Mouse (Mus musculus) gastrocnemius, postnatal 14 days (tissue): Measurements from ENCODE around the gene Abhd18. TPM values are rescaled to one million over a fixed set of nuclear protein-coding genes. Genes with fewer than 3 reads are reported as not detected.
"Not testable (repeated sequence)": the region's sequence is repeated elsewhere in the genome, so short reads cannot be mapped to it uniquely, and the experiment has no call there.

Experiments
- DNase-seq: peaks from one replicate; pipeline ENCODE4 v3.0.0; 2021; ENCODE audit warnings: mixed read lengths
- intact Hi-C: fragments of 180-260 bp; cut with DNase I; formaldehyde crosslinking; loops from one replicate; pipeline ENCODE4 v1.15.1; 2025; ENCODE audit warnings: low total_unique reads
- long read RNA-seq, 2 experiments: library from polyadenylated mRNA; stranded (forward); transcript quantifications; one replicate each; pipeline ENCODE4 v2.0.0; 2021
- total RNA-seq, 2 experiments: library from RNA; stranded (reverse); gene quantifications; 2 replicates each; pipeline ENCODE4 v1.2.3; 2021

Gene Abhd18
- 10 to 100 TPM; 10.4 to 12.9 TPM for total RNA-seq
- long read RNA-seq, experiment 1, transcript Abhd18-201 (13 exons, 3,277 nt): major isoform, 11 of 16 reads
- long read RNA-seq, experiment 1, partial matches to known transcripts: 1 of 16 reads
- long read RNA-seq, experiment 1, other reads (novel, unspliced or antisense): 4 of 16 reads
- long read RNA-seq, experiment 2, full-length matches to known transcripts: 12 of 14 reads
- long read RNA-seq, experiment 2, partial matches to known transcripts: 1 of 14 reads
- long read RNA-seq, experiment 2, other reads (novel, unspliced or antisense): 1 of 14 reads

DNA sequence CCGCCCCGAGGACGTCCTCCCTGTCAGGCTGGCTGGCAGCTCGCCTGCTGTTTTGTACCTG, at the start of gene Abhd18:
Gene Abhd18, plus strand, starts transcription at position 14 of the 61 bp plus-strand sequence.
- intact Hi-C loops, DNase-seq: not testable (repeated sequence)

DNA sequence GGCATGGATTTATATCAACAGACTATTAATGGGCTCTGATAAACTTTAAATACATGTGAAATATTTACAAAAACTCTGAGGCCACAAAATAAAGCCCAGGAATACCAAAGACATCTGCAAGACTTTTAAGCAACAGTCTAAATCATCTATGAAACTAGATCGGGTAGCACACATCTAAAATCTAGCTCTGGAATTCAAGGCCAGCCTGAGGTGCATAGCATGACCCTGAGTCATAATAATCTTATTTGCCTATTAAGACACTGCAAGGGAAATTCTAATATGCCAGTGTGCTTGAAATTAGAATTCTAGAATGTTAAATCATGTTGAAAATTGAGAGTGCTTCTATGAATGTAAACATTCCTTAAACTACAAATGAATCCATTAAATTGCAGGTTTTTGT, 48.7 kb upstream of the Abhd18 start:
- intact Hi-C loops: no loop called here
- no peak for DNase-seq

DNA sequence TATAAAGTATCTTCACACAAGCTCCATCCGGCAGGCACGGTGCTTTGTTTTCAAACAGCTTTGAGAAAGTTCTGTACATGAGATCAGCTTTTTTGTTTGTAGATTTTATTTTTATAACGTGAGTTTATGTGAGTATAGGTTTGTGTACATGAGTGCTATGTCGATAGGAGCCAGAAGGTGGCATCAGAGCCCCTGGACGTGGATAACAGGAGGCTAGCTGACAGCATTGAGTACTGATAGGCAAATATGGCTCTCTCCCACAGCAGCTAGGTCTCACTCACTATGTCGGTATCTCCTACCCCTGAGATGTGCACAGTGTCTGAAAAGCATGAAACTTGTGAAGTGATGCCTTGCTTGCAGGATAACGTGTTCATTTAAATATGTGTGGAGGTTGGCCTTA, 48.3 kb upstream of the Abhd18 start:
- intact Hi-C loops: no loop called here

DNA sequence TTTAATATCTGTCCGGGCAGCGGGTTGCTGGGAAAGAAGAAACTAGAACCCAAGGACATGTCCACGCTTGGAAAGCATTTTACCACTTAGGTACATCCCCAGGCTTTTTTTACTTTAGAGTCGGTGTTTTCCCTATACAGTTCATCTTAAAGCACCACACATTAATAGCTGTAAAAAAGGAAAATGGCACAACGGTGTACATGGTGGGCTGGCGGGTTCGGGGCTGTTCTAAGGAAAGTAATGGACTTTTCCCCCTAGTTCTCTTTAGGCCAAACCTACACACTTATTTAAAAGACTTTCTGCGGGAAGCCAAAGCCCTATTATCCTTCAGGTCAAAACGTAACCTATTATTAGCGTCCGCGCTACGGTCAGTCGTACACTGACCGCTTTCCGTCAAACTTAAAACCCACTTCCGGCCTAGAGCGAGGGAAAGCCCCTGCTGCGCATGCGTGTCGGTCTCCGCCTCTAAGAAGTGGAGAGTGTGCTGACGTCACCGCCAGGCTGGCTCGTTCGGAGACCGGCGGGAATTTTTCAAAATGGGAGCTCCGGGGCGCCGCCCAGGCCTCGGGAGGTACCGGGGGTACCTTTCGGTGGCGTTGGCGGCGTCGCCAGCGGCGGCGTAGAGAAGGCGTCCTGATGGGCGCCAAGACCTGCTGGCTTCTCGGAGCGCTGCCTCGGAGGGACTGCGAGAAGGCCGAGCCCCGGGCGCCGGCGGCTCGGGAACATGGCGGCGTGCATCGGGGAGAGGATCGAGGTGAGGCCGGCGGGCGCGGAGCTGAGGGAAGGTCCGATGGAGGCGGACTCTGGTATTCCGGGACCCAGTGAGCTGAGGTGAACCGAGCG, 47.0 kb upstream of the Abhd18 start, which contains the start of gene Plk4:
Gene Plk4, plus strand, starts transcription at position 490 of the 843 bp plus-strand sequence.
- DNase-seq: peak; percentile 98
- intact Hi-C loops: no loop called here

More for the DNA sequence above, 48.3 kb upstream of the Abhd18 start:
- DNase-seq: peak; percentile 16

DNA sequence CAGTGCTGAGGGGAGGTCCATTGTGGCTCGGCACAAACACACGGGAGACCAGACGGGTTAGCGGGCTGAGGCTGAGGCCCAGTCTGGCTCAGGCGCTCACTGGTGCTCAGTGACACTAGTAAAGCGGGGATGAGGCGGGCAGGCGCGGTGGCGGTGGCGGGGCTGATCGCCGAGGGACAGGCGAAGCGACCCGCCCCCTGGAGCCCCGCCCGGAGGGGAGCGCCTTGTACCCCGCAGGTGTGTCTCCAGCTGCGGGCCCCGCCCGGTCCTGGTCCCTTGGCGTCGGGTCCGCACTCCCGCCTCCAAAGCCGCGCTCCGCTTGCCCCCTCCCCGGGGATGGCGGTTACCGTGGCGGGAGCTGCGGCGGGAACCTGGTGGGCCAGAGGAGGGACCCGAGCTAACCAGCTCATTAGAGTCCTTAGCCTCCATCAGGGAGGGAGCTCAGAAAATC, 46.4 kb upstream of the Abhd18 start:
- intact Hi-C loops: no loop called here
- peak; percentile 43 for DNase-seq

DNA sequence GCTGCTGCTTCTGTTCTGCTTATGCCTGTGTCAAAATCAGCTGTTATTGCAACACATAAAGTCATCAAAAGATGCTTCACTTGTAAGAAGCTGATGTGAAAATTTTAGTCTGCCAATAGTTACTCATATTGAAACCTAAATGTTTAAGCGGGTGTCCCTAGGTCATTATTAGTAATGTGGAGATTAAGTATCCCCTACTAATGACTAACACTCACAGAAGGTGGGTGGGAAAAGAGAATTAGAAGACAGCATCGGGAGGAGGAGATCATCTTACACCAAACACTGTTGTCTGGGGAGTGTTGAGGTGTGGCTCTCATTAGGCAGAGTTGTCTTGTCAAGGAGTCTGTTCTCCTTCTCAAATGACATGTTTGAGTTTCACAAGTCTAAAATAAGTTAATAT, 39.9 kb upstream of the Abhd18 start:
- intact Hi-C loops: no loop called here
- DNase-seq: no peak

DNA sequence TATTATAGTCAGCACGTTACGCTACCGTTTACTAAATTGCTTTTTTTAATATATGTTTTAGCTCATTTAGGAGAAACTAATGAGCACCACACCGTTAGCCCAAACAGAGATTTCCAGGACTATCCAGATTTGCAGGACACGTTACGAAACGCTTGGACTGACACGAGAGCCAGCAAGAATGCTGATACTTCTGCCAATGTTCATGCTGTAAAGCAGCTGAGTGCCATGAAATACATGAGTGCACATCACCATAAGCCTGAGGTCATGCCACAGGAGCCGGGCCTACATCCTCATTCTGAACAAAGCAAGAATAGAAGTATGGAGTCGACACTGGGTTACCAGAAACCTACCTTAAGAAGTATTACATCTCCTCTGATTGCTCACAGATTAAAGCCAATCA, 38.1 kb upstream of the Abhd18 start:
- intact Hi-C loops: no loop called here
- DNase-seq: no peak

DNA sequence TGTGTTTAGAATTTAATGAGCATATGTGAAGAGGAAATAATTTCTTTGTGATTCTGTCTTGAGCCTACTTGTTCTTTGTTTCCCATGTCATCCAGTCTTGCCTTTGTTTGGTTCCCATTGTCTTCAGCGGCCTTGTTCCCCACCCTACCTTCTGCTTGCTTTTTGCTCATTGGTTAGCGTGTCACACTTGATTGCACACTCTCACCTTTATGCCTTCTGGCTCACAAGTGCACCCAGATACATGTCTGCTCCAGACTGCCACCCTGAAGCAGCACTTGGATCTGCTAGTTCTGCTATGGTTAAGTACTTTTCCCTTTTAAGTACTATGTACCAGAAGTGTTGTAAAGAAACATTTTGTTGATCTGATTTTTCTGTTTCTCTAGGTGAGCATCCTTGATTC, 36.9 kb upstream of the Abhd18 start:
- intact Hi-C loops: no loop called here
- DNase-seq: no peak

DNA sequence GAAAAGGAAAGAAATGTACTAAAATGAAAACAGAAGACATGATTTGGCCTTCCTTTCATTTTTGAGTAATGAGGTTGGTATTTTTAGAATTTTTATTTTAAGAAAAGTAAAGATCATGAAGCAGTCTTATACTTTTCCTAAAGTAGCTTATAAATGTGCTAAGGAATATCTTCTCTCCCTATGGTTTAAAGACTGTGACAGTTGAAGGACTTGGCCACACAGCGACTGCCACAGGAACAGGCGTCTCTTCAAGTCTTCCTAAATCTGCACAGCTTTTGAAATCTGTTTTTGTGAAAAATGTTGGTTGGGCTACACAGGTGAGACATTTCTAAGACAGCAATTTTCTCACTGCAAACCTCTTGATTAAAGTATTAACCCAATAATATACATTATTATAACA, 33.5 kb upstream of the Abhd18 start:
- intact Hi-C loops: no loop called here
- DNase-seq: no peak

DNA sequence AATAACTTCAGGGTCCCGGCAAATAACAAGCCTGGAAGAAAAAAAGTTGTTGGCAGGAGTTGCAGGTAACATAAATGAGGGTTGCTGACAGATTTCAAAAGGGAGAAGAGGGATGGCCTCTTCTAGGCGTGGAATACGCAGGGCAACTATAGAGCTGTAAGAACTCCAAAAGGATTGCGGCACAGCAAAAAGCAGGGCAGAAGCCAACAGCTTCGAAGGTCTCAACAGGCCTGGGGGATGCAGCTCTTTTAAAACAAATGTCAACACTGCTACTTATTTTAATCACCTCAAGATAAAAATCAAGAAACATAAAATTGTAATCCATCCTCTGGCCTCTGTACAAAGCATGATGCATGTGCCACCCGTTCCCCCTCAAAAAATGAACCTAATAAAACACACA, 1.2 kb upstream of the Abhd18 start:
- DNase-seq, intact Hi-C loops: not testable (repeated sequence)

DNA sequence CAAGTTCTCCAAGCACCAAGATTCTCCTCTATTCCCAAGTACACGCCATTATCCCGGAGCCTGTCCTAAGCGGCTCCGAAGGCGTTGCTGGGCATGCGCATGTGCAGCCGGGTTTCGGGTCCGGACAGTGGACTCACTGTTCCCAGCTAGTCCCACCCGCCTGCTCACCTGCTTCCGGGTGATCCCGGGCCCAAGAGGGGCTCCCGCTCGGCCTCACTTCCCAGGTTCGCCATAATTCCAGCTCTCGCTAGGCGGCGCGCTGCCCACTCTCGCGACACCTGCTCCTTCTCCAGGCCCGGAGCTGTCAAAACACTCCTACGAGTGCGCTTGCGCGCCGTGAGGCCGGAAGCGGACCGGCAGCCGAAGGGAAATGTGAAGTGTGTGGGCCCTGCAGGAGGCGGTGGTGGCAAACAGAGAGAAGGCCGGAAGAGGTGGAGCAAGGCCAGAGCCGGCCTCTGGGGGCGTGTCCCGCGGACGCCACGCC, 255 bp upstream of the Abhd18 start, which contains the start of gene Mfsd8:
Gene Mfsd8, minus strand, starts transcription at position 414 of the 484 bp plus-strand sequence.
- intact Hi-C loops: not testable (repeated sequence)
- DNase-seq: peak; percentile 95

DNA sequence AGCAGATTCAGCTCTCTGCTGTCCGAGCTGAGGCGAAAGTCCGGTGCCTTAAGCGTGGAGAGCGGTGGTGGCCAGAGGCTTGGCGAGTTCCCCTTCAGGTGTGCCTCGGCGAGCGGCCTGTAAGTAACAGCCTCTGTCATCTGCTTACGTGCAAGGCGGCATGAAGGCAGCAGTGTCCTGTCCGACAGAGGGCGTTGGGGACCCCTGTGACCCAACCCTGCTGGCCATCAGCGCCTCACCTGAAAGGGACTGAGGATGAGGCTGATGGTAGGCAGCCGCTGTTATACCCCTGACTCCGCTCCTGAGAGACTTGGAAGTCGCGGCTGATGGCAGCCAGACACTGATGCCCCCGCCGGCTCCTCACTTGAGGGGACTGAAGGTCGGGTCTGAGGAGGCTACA, 248 bp downstream of the Abhd18 start:
- peak; percentile 18 for DNase-seq
- intact Hi-C loops: not testable (repeated sequence)

DNA sequence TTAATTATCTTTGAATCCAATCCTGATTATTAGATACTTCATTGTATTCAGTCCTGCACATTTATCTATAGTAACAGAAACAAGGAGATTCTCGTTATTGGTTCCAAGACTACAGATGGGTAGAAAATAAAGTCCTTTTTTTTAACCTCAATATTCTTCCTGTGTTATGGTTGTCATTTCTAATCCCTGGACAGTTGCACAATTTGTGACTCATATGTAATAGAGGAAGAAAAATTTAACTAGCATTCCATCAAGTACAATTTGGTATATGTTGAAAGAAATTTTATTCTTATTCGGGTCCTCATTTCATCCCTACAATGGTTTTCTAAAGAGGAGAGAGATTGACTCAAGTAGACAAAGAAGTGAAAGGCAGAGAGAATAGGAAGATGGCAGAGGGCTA, 1.2 kb downstream of the Abhd18 start:
- DNase-seq, intact Hi-C loops: not testable (repeated sequence)

DNA sequence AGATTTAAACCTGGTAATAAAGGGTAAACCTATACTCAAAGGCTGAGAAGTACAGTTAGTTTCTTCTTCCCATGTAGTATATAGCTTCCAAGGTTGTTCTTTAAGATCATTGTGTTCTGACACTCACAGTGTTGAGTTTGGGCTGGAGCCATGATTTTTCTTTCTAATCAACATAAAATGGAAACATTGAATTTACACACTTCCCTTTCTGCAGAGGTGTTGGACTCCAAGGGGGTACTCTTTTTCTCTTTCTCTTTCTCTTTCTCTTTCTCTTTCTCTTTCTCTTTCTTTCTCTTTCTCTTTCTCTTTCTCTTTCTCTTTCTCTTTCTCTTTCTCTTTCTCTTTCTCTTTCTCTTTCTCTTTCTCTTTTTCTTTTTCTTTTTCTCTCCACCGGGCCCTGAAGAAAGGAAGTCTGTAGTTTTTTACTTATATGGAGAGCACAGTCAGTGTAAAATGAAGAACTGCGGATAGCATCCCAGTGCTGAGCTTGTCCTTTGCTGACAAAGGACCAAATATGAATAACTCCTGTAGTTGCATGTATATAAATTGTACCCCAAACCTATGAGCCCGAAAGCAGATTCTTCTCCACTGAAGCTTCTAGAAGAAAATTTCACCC, 6.5 kb downstream of the Abhd18 start:
- DNase-seq, intact Hi-C loops: not testable (repeated sequence)

DNA sequence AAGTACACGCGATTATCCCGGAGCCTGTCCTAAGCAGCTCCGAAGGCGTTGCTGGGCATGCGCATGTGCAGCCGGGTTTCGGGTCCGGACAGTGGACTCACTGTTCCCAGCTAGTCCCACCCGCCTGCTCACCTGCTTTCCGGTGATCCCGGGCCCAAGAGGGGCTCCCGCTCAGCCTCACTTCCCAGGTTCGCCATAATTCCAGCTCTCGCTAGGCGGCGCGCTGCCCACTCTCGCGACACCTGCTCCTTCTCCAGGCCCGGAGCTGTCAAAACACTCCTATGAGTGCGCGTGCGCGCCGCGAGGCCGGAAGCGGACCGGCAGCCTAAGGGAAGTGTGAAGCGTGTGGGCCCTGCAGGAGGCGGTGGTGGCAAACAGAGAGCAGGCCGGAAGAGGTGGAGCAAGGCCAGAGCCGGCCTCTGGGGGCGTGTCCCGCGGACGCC, 47.1 kb downstream of the Abhd18 start:
- DNase-seq: peak; percentile 98
- intact Hi-C loops: not testable (repeated sequence)

DNA sequence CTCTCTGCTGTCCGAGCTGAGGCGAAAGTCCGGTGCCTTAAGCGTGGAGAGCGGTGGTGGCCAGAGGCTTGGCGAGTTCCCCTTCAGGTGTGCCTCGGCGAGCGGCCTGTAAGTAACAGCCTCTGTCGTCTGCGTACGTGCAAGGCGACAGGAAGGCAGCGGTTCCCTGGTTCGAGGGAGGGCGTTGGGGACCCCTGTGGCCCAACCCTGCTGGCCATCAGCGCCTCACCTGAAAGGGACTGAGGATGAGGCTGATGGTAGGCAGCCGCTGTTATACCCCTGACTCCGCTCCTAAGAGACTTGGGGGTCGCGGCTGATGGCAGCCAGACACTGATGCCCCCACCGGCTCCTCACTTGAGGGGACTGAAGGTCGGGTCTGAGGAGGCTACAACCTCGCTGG, 47.6 kb downstream of the Abhd18 start:
- peak; percentile 10 for DNase-seq
- intact Hi-C loops: not testable (repeated sequence)

DNA sequence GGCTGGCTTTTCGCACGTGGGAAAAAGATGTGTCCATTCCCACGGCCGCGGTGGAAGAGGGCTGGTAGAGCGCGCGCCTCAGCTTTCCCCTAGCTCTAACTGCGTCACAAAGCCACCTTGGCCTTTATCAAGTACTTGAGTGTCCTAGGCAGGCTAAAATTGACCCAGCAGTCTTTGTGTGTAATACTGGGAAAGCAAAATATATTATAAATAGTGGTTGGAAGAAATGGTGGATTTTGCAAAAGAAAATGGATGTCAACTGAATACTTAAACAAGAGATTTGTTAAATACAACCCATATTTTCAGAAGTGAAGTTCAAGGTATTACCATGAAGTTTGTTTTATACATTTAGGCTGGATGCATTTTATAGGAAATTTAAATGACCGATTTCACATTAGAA, 55.7 kb downstream of the Abhd18 start, which contains the start of gene 1700034I23Rik:
Gene 1700034I23Rik, minus strand, starts transcription at position 101 of the 400 bp plus-strand sequence.
- intact Hi-C loops: not testable (repeated sequence)

DNA sequence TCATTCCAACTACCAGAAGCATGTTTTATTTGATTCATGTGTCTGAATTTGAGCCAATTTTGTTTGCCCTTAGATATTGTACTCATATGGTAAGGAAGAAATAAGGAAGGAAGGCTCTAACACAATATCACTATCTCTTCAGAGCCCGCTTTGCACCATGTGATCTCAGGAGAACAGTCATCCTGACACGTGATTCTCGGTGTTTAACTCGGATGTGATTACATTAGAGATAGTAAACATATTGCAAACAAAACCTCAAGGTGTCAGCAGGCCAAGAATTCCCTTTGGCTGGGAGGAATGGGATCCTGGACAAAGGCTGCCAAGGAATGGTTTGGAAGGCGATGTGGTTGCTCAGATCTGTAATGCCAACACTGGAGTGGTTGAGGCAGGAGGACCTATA, 91.4 kb downstream of the Abhd18 start:
- intact Hi-C loops: no loop called here
- no peak for DNase-seq

More for the DNA sequence above, 55.7 kb downstream of the Abhd18 start, which contains the start of gene 1700034I23Rik:
- not testable (repeated sequence) for DNase-seq

DNA sequence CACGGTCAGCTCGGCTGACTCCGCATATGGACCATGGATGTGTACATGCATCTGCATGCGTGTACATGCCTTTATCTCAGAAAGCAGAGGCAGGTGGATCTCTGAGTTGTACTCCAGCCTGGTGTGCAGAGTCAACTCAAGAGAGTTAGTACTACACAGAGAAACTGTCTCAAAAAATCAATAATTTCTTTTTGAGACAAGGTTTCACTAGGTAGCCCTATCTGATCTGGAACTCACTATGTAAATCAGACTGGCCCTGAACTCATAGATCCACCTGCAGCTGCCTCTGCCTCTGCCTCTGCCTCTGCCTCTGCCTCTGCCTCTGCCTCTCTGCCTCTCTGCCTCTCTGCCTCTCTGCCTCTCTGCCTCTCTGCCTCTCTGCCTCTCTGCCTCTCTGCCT, 91.8 kb downstream of the Abhd18 start:
- DNase-seq: no peak
- intact Hi-C loops: no loop called here

DNA sequence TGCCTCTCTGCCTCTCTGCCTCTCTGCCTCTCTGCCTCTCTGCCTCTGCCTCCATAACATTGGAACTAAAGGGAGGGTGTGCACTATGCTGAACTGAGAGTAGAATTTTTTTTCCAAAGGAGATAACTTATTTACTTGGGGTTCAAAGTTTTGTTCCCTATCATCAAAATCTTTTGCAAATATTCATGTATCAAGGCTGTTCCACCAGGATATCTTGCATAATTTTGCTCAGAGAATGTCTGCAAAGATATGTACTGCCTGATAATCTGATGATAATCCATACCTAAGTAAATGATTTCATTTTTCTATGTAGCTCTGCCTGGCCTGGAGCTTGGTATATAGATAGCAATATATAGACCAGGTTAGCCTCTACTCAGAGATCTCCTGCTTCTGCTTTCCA, 92.2 kb downstream of the Abhd18 start:
- DNase-seq: no peak
- intact Hi-C loops: no loop called here
